Mouse (Mus musculus) brain, embryonic 14.5 days (tissue): Measurements from ENCODE around the gene Olfr1084.

ENCODE experiments used
- CTCF ChIP-seq: fragments of 200-500 bp; IDR thresholded peaks from 2 replicates; pipeline ENCODE4 v1.5.1; 2012; ENCODE audit warnings: inconsistent platforms, mild to moderate bottlenecking, moderate library complexity, borderline replicate concordance; ENCODE audit not compliant: insufficient read depth, insufficient read length; ENCODE audit errors: extremely low read depth
- POLR2A ChIP-seq: fragments of 200-500 bp; IDR thresholded peaks from 2 replicates; pipeline ENCODE4 v1.6.1; 2012; ENCODE audit warnings: mild to moderate bottlenecking, inconsistent platforms, borderline replicate concordance; ENCODE audit not compliant: poor library complexity, insufficient read depth, insufficient read length, severe bottlenecking; ENCODE audit errors: extremely low read depth

DNA sequence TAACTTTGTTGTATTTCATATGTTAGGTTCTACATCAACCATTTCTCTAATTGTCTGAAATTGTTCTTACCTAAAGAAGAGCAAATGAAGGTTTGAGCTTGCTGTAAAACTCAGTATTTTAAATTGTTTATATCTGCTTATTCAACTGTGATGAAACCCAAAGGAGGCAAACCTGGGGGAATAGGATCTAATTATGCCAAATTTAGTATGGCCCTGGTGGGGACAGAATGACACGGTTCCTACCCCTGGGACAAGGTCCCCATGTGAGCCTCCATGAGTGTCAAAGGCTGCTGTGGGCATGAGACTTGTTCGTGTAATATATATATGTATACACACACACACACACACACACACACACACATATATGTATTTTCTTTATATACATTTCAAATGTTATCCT lies 40.5 kb upstream of the Olfr1084 start, which contains the start of gene Olfr1086:
- TF ChIP-seq CTCF (no peak), POLR2A (no peak)
